Mouse (Mus musculus): ENCODE results near the gene Guca2b.

DNA sequence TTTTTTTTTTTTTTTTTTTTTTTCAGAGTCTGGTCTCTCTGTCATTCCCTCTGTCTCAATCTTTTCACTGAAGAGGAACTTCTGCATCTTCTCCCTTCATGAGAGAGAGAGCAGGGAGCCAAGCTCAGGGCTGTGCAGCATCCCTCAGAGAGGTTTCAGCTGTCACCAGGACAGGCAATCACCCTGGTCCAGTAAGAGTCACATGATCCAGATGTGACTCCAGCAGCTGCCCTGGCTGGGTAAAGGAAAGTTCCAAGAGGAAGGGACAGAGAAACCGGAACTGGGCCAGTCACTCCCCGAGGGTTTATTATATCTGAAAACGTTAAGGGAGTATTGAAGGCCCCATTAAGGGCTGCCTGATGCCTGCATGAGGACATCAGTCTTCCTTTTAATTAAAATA lies 49.0 kb upstream of the Guca2b start:
- TF ChIP-seq POLR2A (IDR thresholded peaks at IDR 0.05; ENCODE audit: low read depth, low read length) (no peak), CTCF (conservative IDR thresholded peaks at IDR 0.05; ENCODE audit: insufficient read depth, insufficient read length, low read depth, low read length) (no peak)
